Mouse (Mus musculus) adrenal gland, adult (tissue): ENCODE data around the gene Gm20425.

Experiments
- DNase-seq, 2 experiments: peaks; one replicate each; pipeline ENCODE4 v3.0.0; 2022 to 2023; ENCODE audit warnings: low spot score in 1 of 2; ENCODE audit not compliant: inconsistent age in 2 of 2

Gm20425 gene

GRCm38 (mm10) chr9:103225464-103225863 lies 4.6 kb downstream of the Gm20425 start:
- DNase-seq, result peak in 1 of 2 experiments; percentile 66

- DNase-seq, result no peak
Measured at GRCm38 (mm10) chr9:103224721-103225120, 5.4 kb downstream of the Gm20425 start.

- DNase-seq, result no peak
Measured at GRCm38 (mm10) chr9:103214281-103214680, 15.8 kb downstream of the Gm20425 start.

GRCm38 (mm10) chr9:103213631-103214030 lies 16.5 kb downstream of the Gm20425 start:
- DNase-seq, result no peak

- no peak for DNase-seq
Measured at GRCm38 (mm10) chr9:103212654-103213420, 17.3 kb downstream of the Gm20425 start.

GRCm38 (mm10) chr9:103208802-103209423 lies 21.2 kb downstream of the Gm20425 start:
- DNase-seq, result no peak

GRCm38 (mm10) chr9:103207846-103208245 lies 22.3 kb downstream of the Gm20425 start:
- peak; percentile 60 to 87 for DNase-seq

- DNase-seq, result no peak
Measured at GRCm38 (mm10) chr9:103205786-103206185, 24.3 kb downstream of the Gm20425 start.

GRCm38 (mm10) chr9:103201561-103202260 lies 28.4 kb downstream of the Gm20425 start, which contains the start of gene Srprb:
Gene Srprb, minus strand, starts transcription at chr9:103202137.
- DNase-seq, result peak; percentile 92 to 97

- peak in 1 of 2 experiments; percentile 74 for DNase-seq
Measured at GRCm38 (mm10) chr9:103188416-103188815, 41.7 kb downstream of the Gm20425 start.

GRCm38 (mm10) chr9:103186747-103187146 lies 43.4 kb downstream of the Gm20425 start:
- DNase-seq, result no peak

GRCm38 (mm10) chr9:103185946-103186345 lies 44.2 kb downstream of the Gm20425 start:
- no peak for DNase-seq

- no peak for DNase-seq
Measured at GRCm38 (mm10) chr9:103184855-103185254, 45.3 kb downstream of the Gm20425 start.

- DNase-seq, result no peak
Measured at GRCm38 (mm10) chr9:103181886-103182285, 48.2 kb downstream of the Gm20425 start.

GRCm38 (mm10) chr9:103180807-103181565 lies 49.1 kb downstream of the Gm20425 start:
- DNase-seq, result peak; percentile 81 to 89

GRCm38 (mm10) chr9:103180303-103180702 lies 49.8 kb downstream of the Gm20425 start:
- peak; percentile 21 to 65 for DNase-seq

- no peak for DNase-seq
Measured at GRCm38 (mm10) chr9:103175692-103176091, 54.4 kb downstream of the Gm20425 start.

- DNase-seq, result peak; percentile 27 to 76
Measured at GRCm38 (mm10) chr9:103174771-103175519, 55.2 kb downstream of the Gm20425 start.

GRCm38 (mm10) chr9:103168771-103169170 lies 61.3 kb downstream of the Gm20425 start:
- no peak for DNase-seq

GRCm38 (mm10) chr9:103168046-103168445 lies 62.1 kb downstream of the Gm20425 start:
- DNase-seq, result no peak
